Mouse (Mus musculus) gastrocnemius, adult 8-10 months (tissue): ENCODE results near the gene Tgoln1. TPM values are rescaled to one million over a fixed set of nuclear protein-coding genes. Genes with fewer than 3 reads are reported as not detected.
A peak's percentile ranks its signal among the peaks of the same experiment; 100 is the strongest.

Source experiments
- DNase-seq, 2 experiments: peaks; one replicate each; pipeline ENCODE4 v3.0.0; 2022; ENCODE audit warnings: low spot score in 2 of 2
- total RNA-seq, 4 experiments: library from RNA; stranded (reverse); gene quantifications; 2 replicates each; pipeline ENCODE4 v1.2.4; 2022

Gene Tgoln1
- total RNA-seq, 4 experiments from 2014 or later: 24.2 to 28.7 (median 25.4) TPM

DNA sequence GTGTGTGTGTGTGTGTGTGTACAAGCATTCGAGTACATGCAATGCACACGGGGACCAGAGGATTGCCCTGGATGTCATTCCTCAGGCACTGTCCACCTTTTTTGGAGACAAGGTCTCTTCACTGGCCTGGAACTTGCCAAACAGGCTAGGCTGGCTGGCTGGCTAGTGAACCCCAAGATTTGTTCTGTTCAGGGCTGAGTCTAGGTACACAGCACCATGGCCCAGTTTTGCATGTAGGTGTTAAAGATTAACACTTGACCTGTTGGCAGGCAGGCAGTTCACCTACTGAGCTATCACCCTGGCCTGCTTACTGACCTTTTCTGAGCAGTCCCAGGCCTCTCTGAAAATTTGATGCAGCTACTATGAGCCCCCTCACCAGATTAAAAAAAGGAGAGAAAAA is 13.6 kb upstream of the Tgoln1 start:
- no peak for DNase-seq

GRCm38 (mm10) chr6:72627276-72627675 is 10.5 kb upstream of the Tgoln1 start:
- DNase-seq: no peak

DNA sequence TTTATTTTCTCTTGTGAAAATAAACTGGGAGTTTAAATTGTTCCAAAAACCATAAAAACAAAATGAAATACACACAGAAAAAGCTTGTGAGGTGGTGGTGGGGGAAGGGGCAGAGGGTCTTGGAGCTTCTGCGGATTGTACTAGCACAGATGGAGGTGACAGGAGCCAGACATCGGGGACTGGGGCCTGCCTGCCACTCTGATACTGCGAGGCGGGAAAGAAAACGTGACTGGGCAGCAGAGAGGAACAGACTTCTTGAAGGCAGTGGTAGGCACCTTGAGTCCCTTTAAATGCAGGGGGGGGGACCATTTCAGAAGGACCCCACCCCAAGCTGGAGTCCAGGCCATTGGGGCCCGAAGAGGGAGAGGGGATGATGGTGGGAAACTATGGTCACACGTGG is 9.6 kb upstream of the Tgoln1 start:
- no peak for DNase-seq

GRCm38 (mm10) chr6:72623661-72624402 is 7.0 kb upstream of the Tgoln1 start:
- DNase-seq: peak; percentile 39 to 69

DNA sequence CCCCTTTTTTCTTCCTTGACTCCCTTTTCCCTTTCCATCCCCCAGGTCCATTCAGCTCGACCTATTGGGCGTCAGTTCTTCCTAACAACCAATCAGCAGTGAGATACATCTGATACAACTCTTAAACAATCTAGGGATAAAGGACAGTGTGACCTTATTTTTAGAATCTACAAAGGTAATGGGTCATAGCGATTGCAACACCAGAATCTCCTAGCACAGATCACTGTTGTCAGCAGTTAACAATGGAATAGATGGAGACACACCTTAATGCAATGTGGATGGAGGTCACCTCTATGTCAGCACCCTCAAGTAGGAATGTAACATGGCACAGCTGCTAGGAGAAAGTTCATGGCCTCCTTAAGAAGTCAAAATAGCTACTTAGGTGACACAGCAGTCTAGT is 6.1 kb upstream of the Tgoln1 start:
- DNase-seq: no peak

GRCm38 (mm10) chr6:72620920-72621319 is 4.1 kb upstream of the Tgoln1 start:
- DNase-seq: no peak

DNA sequence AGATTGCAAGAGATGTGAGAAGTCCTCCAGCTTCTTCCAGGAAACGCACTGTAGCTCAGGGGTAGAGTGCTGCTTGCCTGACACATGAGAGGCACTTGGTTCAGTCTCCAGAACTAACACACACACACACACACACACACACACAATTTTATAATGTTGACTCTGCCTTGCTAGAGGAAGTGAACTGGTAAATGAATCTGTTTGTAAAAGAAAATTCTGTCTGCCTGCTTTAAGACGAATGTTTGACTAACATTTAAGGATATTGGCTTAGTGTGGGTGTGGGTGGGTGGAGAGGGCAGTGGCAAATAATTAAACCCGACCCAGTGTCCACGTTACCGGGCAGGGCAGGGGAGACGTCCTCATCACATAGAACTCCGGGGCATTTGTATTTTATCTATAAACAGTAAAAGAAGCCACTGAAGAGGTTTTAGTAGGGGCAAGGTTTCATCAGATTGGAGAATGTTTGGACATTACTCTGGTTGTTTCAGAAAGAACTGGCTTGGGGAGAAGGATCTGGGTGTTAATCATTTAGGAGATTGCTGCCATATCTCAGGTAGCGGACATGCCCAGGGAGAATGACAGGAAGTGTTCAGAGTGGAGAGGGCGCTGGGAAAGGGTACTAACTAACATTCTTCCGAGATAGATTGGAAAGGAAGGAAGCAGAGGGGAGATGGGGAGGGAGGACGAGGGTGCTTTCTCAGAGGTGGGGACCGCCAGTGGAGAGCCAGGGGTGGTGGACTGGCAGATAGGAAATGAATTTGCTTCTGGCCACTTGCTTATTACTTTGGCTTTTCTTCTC is 3.1 kb upstream of the Tgoln1 start:
- DNase-seq: no peak

DNA sequence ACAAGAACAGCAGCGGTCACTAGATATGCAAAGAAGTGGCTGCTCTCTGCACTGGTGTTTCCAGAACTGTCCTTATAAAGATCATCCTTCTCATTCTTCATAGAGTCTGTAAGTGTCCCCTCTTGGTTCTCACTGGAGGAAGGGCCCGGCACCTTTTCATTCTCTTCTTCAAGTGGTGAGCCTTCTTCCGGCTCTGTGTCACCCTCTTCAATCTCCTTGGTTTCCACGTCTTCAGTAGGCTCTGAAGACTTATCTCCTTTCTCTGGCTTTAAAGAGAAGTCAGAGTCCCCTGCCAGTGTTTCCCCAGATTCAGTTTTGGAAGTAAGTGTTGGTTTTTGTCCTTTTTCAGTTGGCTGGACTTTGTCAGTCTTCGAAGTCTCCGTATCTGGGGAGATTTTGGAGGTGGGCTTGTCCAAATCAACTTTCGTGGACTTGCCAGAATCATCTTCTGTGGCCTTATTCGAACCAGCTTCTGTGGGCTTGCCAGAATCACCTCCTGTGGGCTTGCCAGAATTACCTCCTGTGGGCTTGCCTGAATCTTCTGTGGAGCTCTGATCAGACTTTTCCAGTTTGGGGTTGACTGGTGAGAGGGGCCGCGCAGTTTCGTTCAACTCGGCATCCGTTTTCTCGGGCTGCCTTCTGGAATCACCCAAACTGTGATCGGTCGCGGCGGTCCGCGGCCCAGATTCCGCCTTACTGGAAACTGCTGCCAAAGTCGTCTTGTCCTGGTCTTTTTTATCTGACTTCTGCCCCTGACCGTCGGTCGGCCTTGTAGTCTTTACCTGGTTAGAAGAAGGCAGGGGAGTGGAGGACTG is 1.0 kb downstream of the Tgoln1 start:
- DNase-seq: no peak

DNA sequence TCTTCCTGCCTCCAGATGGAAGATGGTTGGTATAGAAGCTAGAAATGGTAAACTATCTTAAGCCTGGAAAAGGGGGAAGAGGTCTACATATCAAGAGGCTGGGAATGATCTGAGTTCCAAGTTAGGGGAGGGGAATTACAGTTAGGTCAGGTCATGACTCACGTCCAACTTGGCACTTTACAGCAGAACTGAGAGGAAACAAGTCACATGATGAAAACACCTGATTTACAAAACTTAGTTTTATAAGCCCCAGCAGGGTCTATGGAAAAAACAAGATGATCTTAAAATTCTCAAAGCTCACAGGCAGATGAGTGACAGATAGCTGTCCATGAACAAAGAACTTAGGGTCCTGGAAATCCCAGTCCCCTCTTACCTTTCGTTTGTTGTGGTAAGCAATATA is 1.6 kb downstream of the Tgoln1 start:
- no peak for DNase-seq

DNA sequence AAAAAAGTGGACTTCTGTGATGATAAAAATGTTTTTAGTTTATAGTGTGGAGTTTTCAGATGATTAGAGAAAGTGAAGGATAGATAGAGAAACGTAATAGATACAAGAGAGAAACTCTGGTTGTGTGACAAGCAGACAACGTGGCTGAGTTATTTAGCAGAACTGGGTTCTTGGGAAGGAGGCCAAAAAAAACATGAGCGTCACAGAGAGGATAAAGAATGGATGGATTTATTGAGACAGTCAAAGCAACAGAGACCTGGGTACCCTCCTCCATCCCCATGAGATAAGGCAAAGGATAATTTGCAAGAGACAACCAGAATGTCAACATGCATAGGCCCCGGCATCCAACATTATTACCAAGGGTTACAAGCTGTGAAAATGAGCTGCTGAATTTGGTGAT is 6.5 kb downstream of the Tgoln1 start:
- no peak for DNase-seq

DNA sequence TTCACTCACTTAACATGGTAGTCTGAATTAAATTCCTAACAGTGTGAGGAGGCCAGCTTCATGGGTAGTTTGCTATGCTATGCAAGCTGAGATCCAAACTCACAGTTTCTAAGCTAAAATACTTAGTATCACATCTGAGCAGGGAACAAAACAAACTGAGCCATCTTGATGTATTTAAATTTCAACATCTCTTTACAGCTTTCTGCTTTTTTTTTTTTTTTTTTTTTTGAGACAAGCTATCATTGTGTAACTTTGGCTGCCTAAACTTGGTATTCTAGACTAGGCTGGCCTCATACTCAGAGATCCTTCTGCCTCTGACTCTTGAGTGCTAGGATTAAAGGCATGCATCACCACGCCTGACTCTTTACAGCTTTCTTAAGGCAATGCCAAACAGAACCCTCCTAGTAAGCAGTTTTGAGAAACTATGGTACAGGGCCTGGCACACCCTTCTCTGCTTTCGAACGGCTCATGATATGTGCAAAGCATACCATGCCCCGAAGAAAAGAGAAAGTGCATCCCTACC is 8.1 kb downstream of the Tgoln1 start:
- DNase-seq: no peak

- no peak for DNase-seq
These were observed 9.1 kb downstream of the Tgoln1 start for GRCm38 (mm10) chr6:72607676-72608075.

- no peak for DNase-seq
These were observed 9.7 kb downstream of the Tgoln1 start for GRCm38 (mm10) chr6:72607060-72607459.

- no peak for DNase-seq
These were observed 12.7 kb downstream of the Tgoln1 start for GRCm38 (mm10) chr6:72604066-72604465.

- DNase-seq: peak; percentile 68 to 75
These were observed 15.1 kb downstream of the Tgoln1 start for GRCm38 (mm10) chr6:72601732-72602131.

DNA sequence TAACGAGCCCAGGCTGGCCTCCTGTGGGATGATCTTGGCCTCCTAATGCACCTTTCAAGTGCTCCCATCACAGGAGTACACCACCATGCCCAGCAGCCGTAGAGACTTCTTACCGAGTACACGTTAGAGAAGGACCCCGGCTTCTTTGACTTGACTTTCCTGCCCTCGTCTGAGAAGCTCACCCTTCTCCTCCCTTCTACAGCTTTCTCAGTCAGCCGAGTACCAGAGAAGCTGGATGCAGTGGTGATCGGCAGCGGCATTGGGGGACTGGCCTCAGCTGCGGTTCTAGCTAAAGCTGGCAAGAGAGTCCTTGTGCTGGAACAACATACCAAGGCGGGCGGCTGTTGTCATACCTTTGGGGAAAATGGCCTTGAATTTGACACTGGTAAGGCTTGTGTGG is 16.0 kb downstream of the Tgoln1 start:
- DNase-seq: no peak

DNA sequence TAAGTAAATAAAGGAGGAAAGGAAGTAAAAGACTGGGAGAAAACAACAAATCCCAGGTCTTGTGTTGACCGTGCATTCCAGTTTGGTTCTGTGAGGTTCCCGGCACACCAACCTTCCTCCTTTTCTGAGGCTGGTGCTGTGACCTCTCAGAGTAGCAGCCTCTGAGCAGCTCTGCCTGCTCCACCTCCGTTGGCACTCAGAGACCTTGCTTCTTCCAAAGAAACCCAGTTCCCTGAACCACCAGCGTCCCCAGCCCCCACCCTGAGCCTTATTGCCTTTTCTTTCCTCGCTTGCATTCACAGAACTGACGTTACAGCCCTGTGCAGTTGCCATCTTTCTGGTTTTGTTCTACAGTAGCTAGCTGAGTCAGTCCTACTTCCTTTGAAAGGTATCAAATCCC is 16.6 kb downstream of the Tgoln1 start:
- no peak for DNase-seq

DNA sequence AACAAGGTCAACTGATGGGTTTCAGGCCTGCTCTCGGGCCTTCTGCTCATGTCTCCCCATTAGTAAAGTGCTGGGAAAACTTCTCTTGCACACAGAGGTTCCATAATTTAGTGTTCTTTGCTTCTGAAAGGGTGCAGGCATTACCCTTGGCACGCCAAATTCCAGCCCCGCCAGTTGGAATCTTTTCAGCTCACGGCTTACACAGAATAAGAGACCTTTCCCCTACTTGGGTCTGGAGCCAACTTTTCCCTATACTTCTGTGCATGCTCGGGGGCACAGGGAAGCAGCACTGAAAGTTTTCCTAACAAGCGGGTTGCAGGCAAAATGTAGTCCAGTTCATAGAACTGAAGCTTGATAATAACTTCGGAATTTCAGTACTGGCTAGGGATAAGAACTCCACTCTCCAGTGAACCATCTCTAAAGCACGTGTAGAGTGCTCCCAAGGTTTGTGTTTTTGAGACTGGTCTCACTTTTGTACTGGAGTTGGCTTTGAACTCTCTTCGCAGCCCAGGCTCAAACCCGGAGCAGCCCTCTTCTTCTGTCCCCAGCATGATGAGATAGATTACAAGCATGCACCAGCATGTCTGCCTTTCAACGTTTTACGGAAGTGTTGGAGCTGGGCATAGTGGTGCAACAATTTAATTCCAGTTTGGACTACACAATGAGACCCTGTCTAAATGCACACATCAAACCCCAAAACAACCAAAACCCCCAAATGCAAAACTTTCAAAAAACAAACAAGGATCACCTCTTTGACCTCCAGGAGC is 17.8 kb downstream of the Tgoln1 start:
- peak in 1 of 2 experiments; percentile 44 for DNase-seq

DNA sequence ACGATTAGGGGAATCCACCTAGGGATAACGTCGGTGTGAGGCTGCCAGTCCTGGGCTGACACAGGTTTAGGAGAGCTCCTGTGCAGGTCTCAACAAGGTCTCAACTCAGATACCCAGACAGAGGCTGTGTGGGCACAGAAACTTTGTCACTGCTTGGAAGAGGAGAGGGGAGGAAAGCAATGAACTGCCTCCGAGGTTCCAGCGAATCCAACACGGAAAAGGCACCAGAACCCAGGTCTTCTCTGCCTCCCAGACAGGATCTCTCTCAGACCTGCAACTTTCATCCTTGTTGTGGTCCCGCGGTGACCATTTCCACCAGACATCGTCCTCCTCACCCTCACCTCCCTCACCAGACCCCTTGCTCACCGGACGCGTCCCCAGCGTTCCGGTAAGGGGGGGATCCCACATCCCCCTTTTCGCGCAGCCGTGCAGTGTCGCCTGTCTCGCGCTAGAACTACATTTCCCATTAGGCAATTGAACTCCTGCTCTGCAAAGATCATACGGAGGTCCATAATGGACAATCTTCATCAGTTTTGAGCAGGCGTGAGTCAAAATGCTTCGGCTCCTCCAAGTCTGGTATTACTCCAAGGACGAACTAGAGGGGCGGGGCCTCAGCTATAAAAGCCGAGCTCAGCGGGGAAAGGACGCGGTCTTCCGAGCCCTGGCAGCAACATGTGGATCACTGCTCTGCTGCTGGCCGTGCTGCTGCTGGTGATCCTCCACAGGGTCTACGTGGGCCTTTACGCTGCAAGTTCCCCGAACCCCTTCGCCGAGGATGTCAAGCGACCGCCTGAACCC is 18.6 kb downstream of the Tgoln1 start, which contains the start of the genes Elmod3 and Retsat:
Gene Elmod3 (minus strand): TSS at position 458 of the 798 bp plus-strand sequence.
Gene Retsat (plus strand): TSS at position 520 of the 798 bp plus-strand sequence.
- DNase-seq: peak; percentile 93 to 96
